Mouse (Mus musculus): ENCODE measurements at regions not wholly inside any gene's neighbourhood (a gene's known extent, or its start where the extent isn't known, plus 50 kb on each side); places are given as distances from the start of the nearest gene placed in this dataset.
A peak's percentile ranks its signal among the peaks of the same experiment; 100 is the strongest.

DNA sequence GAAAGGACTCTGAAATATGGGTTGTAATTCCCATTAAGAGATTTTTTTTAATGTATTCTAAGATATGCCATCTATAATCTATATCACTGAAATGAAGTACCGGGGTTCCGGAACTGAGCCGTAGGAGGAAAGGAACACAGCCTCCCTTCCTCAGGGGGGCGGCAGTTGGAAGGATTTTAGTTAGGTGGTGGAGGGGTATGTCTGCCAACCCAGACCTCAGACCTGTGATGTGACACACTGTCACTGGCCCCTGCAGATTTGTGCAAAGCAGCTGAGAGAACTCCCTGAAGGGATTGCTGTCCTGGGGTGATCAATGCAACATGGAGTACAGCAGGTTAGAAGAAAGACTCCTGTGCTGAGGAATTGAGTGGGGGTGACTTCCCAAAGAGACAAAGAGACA is 470.2 kb upstream of the Gulo start:
- DNase-seq, result no peak

GRCm38 (mm10) chr14:66478562-66478961 is 469.6 kb upstream of the Gulo start:
- DNase-seq, result no peak

GRCm38 (mm10) chr14:66475026-66475425 is 466.0 kb upstream of the Gulo start:
- no peak for DNase-seq

DNA sequence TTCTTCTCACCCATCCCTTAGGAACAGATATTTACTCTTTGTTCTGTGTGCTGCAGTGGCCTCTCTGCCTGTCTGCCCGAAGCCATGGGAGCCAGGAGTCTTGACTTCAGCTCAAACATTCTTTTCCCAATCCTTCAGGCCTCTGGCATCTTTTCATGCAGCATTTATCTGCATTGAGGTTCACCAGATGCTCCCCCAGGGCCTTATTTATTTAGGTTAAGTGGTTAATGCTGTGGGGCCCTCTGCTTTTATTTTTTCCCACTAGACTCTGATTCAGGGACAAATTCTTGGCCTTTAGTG is 464.2 kb upstream of the Gulo start:
- DNase-seq, result no peak

DNA sequence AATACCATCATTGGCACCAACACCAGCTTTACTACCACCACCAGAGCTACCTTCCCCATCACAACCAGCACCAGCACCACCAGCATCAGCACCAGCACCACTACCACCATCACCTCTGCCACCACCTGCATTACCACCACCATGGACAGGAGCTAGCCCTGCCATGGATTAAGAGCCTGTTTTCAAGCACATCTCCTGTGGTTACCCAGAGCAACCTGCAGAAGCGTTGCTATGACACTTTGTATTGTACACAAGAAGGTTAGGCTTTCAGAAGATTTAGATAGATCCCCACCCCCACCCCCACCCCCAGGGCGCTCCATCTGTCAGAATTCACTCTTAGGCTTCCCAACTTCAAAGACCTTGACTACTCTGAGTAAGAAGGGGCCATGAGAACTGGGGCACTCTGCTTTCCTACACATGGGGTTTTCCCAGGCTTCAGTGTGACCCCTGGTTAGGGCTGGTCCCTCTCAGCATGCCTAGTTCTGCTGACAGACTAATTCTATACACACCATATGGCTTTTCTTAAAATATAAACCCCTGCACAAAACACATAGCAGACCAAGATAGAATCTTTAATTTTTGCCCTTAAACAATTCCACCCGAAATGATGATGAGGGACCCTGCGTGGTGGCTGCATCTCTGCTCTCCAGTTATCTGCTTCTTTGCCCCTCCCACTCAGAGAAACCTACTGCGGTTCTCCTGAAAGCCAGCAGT is 463.7 kb upstream of the Gulo start:
- no peak for DNase-seq

GRCm38 (mm10) chr14:66462081-66462480 is 453.1 kb upstream of the Gulo start:
- no peak for DNase-seq

DNA sequence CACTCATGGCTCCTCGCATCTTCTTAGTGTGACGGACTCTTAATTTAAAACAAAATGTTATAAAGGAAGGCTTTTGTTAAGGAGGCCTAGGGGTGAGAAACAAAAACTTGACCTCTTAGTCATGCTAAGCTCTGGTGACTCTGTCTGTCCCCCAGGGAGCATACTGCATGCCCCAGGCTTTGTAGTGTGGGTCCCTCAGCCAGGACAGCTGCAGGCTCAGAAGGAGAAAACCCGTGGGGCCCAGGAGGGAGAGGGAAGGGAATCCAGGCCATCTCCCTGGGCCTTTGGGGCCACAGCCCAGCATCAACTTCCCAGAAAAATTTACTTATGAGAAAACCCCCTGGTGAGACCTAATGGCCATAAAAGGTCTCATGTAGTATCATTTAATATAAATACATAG is 451.8 kb upstream of the Gulo start:
- DNase-seq, result peak; percentile 40

GRCm38 (mm10) chr14:66458696-66459095 is 449.7 kb upstream of the Gulo start:
- DNase-seq, result no peak

- DNase-seq, result no peak
These were observed 448.3 kb upstream of the Gulo start for GRCm38 (mm10) chr14:66457300-66457699.

GRCm38 (mm10) chr14:66452828-66453227 is 443.8 kb upstream of the Gulo start:
- DNase-seq, result no peak

DNA sequence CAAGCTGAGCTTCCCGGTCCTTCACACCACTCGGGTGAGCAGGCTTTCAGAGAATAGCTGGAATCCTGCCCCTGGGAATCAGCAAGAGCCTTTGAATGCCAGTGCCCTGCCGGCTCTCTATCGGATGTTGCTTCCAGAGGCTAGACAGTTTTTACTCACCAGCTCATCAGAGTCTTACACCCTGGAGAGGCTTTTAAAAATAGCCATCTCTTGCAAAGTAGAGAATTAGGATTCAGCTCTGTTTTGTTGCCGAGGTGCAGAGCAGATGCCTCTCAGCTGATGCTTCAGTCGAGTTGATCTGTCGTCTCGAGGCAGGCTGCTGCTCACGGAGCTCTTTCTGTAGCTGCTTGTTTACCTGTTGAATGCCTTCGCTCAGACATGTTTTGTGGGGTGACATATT is 441.3 kb upstream of the Gulo start:
- no peak for DNase-seq

- no peak for DNase-seq
These were observed 433.6 kb upstream of the Gulo start for GRCm38 (mm10) chr14:66442576-66442975.

DNA sequence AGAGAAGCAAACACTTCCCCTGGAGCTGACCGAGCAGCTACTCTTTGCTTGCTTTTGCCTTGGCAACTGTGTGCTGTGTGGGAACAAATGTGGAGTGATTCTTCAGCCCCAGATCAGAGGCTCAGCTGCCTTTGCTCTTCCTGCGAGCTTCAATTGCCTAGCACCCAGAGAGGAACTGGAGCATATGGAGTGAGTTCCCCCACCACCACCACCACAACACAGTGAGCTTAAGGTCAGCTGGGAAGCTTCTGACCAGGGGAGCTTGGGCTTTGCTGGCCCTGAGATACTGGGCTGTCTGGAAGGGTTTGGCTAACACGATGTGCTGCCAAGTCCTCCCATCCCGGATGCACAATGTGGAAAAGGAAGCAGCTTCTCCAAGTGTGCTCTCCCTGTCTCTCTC is 432.8 kb upstream of the Gulo start:
- no peak for DNase-seq

- DNase-seq, result no peak
These were observed 429.6 kb upstream of the Gulo start for GRCm38 (mm10) chr14:66438572-66438971.

- DNase-seq, result no peak
These were observed 429.0 kb upstream of the Gulo start for GRCm38 (mm10) chr14:66438001-66438400.

GRCm38 (mm10) chr14:66431630-66432029 is 422.6 kb upstream of the Gulo start:
- DNase-seq, result no peak

DNA sequence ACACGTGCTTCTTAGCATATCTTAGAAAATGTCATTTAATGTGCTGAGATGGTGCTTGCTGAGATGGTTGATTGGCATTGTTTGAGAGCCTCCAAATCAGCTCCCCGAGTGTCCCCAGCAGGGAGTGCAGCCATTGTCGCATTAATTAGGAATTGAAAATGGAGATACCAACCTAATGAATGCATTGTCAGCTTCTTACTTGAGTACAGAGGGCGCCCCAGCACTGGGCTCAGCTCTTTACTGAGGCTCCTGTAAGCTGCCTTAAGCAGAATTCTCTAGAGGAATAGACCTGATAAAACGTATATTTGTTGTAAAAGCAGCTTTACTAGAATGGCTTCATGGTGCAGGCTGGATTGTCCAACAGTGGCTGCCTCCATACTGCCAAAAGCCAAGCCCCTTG is 415.1 kb upstream of the Gulo start:
- DNase-seq, result peak; percentile 40

Measured in embryo, embryonic 11 days (tissue).